Mouse (Mus musculus) intestine, postnatal 0 days (tissue): Measurements from ENCODE around the gene Astn1. TPM values are rescaled to one million over a fixed set of nuclear protein-coding genes. Genes with fewer than 3 reads are reported as not detected.

ENCODE experiments used
- ATAC-seq: fragments of 200-750 bp; cut with Nextera tagmentation; 2 replicates; pipeline ENCODE4 v1.8.0; 2017; ENCODE audit warnings: mild to moderate bottlenecking, moderate TSS enrichment, moderate library complexity
- H3K27ac ChIP-seq: fragments of 300-500 bp; sonication (generic); 2 replicates; pipeline ENCODE4 v1.5.1; 2014; ENCODE audit warnings: mild to moderate bottlenecking, low read depth, low read length, moderate library complexity
- H3K27me3 ChIP-seq: fragments of 300-500 bp; sonication (generic); replicated peaks from 2 replicates; pipeline ENCODE4 v1.6.1; 2014; ENCODE audit warnings: low read length, mixed read lengths; ENCODE audit not compliant: control insufficient read depth, insufficient read depth
- H3K36me3 ChIP-seq: fragments of 300-500 bp; sonication (generic); 2 replicates; pipeline ENCODE4 v1.6.1; 2014; ENCODE audit warnings: mild to moderate bottlenecking, moderate library complexity; ENCODE audit not compliant: control insufficient read depth, insufficient read depth
- H3K4me1 ChIP-seq: fragments of 300-500 bp; sonication (generic); replicated peaks from 2 replicates; pipeline ENCODE4 v1.6.1; 2014; ENCODE audit warnings: antibody characterized with exemption, low read length, mixed read lengths; ENCODE audit not compliant: control insufficient read depth, insufficient read depth
- H3K4me2 ChIP-seq: fragments of 300-500 bp; sonication (generic); replicated peaks from 2 replicates; pipeline ENCODE4 v1.6.1; 2014; ENCODE audit warnings: low read depth, mild to moderate bottlenecking, moderate library complexity
- H3K4me3 ChIP-seq: fragments of 300-500 bp; sonication (generic); 2 replicates; pipeline ENCODE4 v1.5.1; 2014; ENCODE audit warnings: low read depth, low read length
- H3K9ac ChIP-seq: fragments of 300-500 bp; sonication (generic); 2 replicates; pipeline ENCODE4 v1.6.1; 2014; ENCODE audit warnings: mild to moderate bottlenecking, low read depth, low read length
- H3K9me3 ChIP-seq: fragments of 300-500 bp; sonication (generic); 2 replicates; pipeline ENCODE4 v1.6.1; 2016; ENCODE audit warnings: mixed run types; ENCODE audit not compliant: control insufficient read depth
- CTCF ChIP-seq: sonication (generic); IDR thresholded peaks from 2 replicates; pipeline ENCODE4 v1.5.1; 2016; ENCODE audit warnings: low read depth, mild to moderate bottlenecking, control low read depth, antibody characterized with exemption, moderate library complexity
- WGBS: fragments of 180-500 bp; shearing (Covaris S2); extraction: QIAGEN DNeasy Blood & Tissue Kit; methylation state at CpG from one replicate; pipeline ENCODE4 v1.1.7; 2014; 5-methylcytosine and 5-hydroxymethylcytosine counted together
- polyA plus RNA-seq: library from polyadenylated mRNA; unstranded; fragments of >200 nt; fragmentation: Nextera tagmentation; extraction: Ambion mirVana; gene quantifications from 2 replicates; pipeline ENCODE4 v1.2.1, GENCODE M21; 2015

Gene Astn1
- polyA plus RNA-seq, 1 experiment from 2014 or later: 0.48 TPM

GRCm38 (mm10) chr1:158355177-158356050 lies 6.7 kb upstream of the Astn1 start:
- H3K4me1 ChIP-seq: no peaks in the 10 kb centered on the region; the same call in 1 of the 2 replicates
- H3K36me3 ChIP-seq: no peaks in the 10 kb centered on the region
- no peak for TF ChIP-seq CTCF
- ATAC-seq: no peak
- no peak overlapping the region for H3K27ac ChIP-seq
- WGBS: 11% methylated on average over 28 of the region's 28 CpGs
- no peaks in the 10 kb centered on the region for H3K9me3 ChIP-seq
- H3K4me2 ChIP-seq: peak overlapping the region; percentile 61
- no peak overlapping the region for H3K9ac ChIP-seq
- peak overlapping the region; percentile 36 for H3K4me3 ChIP-seq
- H3K27me3 ChIP-seq: peaks cover 21% of the 10 kb centered on the region

DNA sequence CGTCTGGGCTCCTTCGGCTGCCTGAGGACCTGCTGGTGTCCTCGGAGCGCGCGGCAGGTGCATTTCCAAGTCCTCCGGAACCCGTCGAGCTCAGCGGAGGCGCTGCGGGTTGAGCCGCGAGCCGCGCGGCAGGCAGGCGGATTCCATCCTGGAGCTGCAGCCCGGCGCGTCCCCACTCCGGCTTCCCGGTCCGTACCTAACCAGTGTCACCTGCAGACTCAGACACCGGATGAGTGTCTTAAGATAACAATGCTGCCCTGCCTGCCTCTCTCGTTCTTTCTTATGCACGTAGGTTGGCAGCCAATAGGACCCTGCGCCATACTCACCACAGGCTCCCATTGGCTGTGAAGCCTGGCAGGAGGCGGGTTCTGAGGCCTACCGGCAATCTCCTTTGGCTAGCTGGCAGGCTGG lies 6.0 kb upstream of the Astn1 start, which contains the start of gene Brinp2:
TSS of gene Brinp2 (minus strand) at position 276 of the 411 bp plus-strand sequence.
- Histone ChIP-seq H3K4me3 (peak within 1 kb of the TSS; percentile 36), H3K27ac (no peak within 1 kb of the TSS), H3K9ac (no peak within 1 kb of the TSS), H3K36me3 (no peaks in the 10 kb centered on the region), H3K27me3 (peaks cover 21% of the 10 kb centered on the region), H3K4me2 (peak within 1 kb of the TSS; percentile 61), H3K4me1 (no peaks in the 10 kb centered on the region; the same call in 1 of the 2 replicates), H3K9me3 (no peaks in the 10 kb centered on the region)
- peak; percentile 88 for ATAC-seq
- under 1% methylated on average over 30 of the region's 30 CpGs for WGBS
- no peak for TF ChIP-seq CTCF

GRCm38 (mm10) chr1:158362292-158363101 lies 424 bp downstream of the Astn1 start:
- Histone ChIP-seq H3K4me3 (peak overlapping the region; percentile 7; the same call in 1 of the 2 replicates), H3K4me1 (no peaks in the 10 kb centered on the region), H3K27me3 (0 out of 2 replicates have a peak, but pooled peaks cover 9% of the 10 kb centered on the region), H3K9me3 (no peaks in the 10 kb centered on the region), H3K36me3 (no peaks in the 10 kb centered on the region), H3K4me2 (peak overlapping the region; percentile 40; the same call in 1 of the 2 replicates), H3K27ac (no peak overlapping the region), H3K9ac (no peak overlapping the region)
- no peak for ATAC-seq
- no peak for TF ChIP-seq CTCF
- under 1% methylated on average over 33 of the region's 37 CpGs for WGBS

GRCm38 (mm10) chr1:158364461-158364860 lies 2.4 kb downstream of the Astn1 start:
- Histone ChIP-seq H3K4me2 (no peak overlapping the region), H3K9me3 (no peaks in the 10 kb centered on the region), H3K4me3 (no peak overlapping the region), H3K27me3 (0 out of 2 replicates have a peak, but pooled peaks cover 3% of the 10 kb centered on the region), H3K36me3 (no peaks in the 10 kb centered on the region), H3K4me1 (no peaks in the 10 kb centered on the region), H3K27ac (no peak overlapping the region), H3K9ac (no peak overlapping the region)
- TF ChIP-seq CTCF: no peak
- WGBS: 45% methylated on average over 1 of the region's 1 CpGs
- ATAC-seq: no peak

GRCm38 (mm10) chr1:158382277-158382676 lies 20.2 kb downstream of the Astn1 start:
- no peak for TF ChIP-seq CTCF
- H3K4me1 ChIP-seq: no peaks in the 10 kb centered on the region

GRCm38 (mm10) chr1:158383210-158383609 lies 21.1 kb downstream of the Astn1 start:
- H3K4me1 ChIP-seq: no peaks in the 10 kb centered on the region
- H3K4me2 ChIP-seq: no peak overlapping the region
- no peak overlapping the region for H3K4me3 ChIP-seq
- no peak for TF ChIP-seq CTCF
- H3K27me3 ChIP-seq: no peaks in the 10 kb centered on the region
- 76% methylated on average over 3 of the region's 3 CpGs for WGBS
- no peak for ATAC-seq
- no peaks in the 10 kb centered on the region for H3K9me3 ChIP-seq
- no peak overlapping the region for H3K9ac ChIP-seq
- H3K36me3 ChIP-seq: no peaks in the 10 kb centered on the region
- H3K27ac ChIP-seq: no peak overlapping the region

More at GRCm38 (mm10) chr1:158382277-158382676, 20.2 kb downstream of the Astn1 start:
- no peak overlapping the region for H3K27ac ChIP-seq
- H3K27me3 ChIP-seq: no peaks in the 10 kb centered on the region
- no peak for ATAC-seq
- H3K4me3 ChIP-seq: no peak overlapping the region
- WGBS: 72% methylated on average over 6 of the region's 6 CpGs
- no peak overlapping the region for H3K9ac ChIP-seq
- no peak overlapping the region for H3K4me2 ChIP-seq
- no peaks in the 10 kb centered on the region for H3K36me3 ChIP-seq
- no peaks in the 10 kb centered on the region for H3K9me3 ChIP-seq
